Mouse (Mus musculus): ENCODE measurements around the gene Myom3. TPM values are rescaled to one million over a fixed set of nuclear protein-coding genes. Genes with fewer than 3 reads are reported as not detected.
A peak's percentile ranks its signal among the peaks of the same experiment; 100 is the strongest.

Gene Myom3
- polyA plus RNA-seq, 1 experiment, result 0.40 TPM

- H3ac ChIP-seq (ENCODE audit: control insufficient read depth, insufficient read length, low read depth), result no peak overlapping the region
- H3K36me3 ChIP-seq (ENCODE audit: control insufficient read depth, insufficient read depth), result no peaks in the 10 kb centered on the region
- H3K79me2 ChIP-seq (ENCODE audit: control insufficient read depth, insufficient read depth), result no peaks in the 10 kb centered on the region
- TF ChIP-seq MYOG (IDR thresholded peaks at IDR 0.05; ENCODE audit: control insufficient read depth, extremely low read depth, insufficient read length) (no peak), MAX (IDR thresholded peaks at IDR 0.05) (no peak), CTCF (IDR thresholded peaks at IDR 0.05; ENCODE audit: control insufficient read depth, insufficient read depth, insufficient read length) (no peak), USF1 (IDR thresholded peaks at IDR 0.05; ENCODE audit: low read depth) (no peak), MYOD1 (IDR thresholded peaks at IDR 0.05; ENCODE audit: control insufficient read depth, insufficient read length, low read depth) (no peak), CEBPB (IDR thresholded peaks at IDR 0.05; ENCODE audit: low read depth) (no peak), FOSL1 (IDR thresholded peaks at IDR 0.05; ENCODE audit: insufficient read depth, low read length, poor library complexity, severe bottlenecking) (no peak)
- H3K79me3 ChIP-seq (ENCODE audit: low read depth), result no peaks in the 10 kb centered on the region
- H3K4me3 ChIP-seq (ENCODE audit: insufficient read depth, poor library complexity, severe bottlenecking), result no peak overlapping the region
- peaks cover 6% of the 10 kb centered on the region for H3K27me3 ChIP-seq (ENCODE audit: control insufficient read depth, insufficient read depth, insufficient read length)
Observed at GRCm38 (mm10) chr4:135797931-135798330, 38.4 kb downstream of the Myom3 start.

DNA sequence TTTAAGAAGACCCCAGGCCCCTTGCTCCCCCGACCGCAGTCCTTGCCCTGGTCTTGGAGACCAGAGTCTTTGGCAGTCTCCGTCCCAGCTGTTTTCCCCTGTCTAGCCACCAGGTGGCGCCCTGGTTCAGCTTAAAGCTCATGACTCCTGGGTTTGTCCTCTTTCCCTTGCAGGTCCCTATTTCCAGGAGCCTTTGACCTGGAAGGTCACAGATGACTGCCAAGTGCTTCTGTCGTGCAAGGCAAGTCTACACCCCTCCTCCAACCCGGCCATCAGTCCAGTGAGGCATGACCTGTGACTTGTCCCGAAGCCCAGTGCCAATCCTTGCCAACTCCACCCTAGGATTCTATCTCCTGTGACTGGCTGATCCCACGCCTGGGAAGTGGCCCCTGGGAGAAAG lies 42.0 kb downstream of the Myom3 start:
- Histone ChIP-seq H3K79me2 (ENCODE audit: control insufficient read depth, insufficient read depth) (no peaks in the 10 kb centered on the region), H3ac (ENCODE audit: control insufficient read depth, insufficient read length, low read depth) (no peak overlapping the region), H3K36me3 (ENCODE audit: control insufficient read depth, insufficient read depth) (no peaks in the 10 kb centered on the region), H3K79me3 (ENCODE audit: low read depth) (no peaks in the 10 kb centered on the region), H3K27me3 (ENCODE audit: control insufficient read depth, insufficient read depth, insufficient read length) (no peaks in the 10 kb centered on the region), H3K4me3 (ENCODE audit: insufficient read depth, poor library complexity, severe bottlenecking) (no peak overlapping the region)
- TF ChIP-seq CTCF (IDR thresholded peaks at IDR 0.05; ENCODE audit: control insufficient read depth, insufficient read depth, insufficient read length) (peak; percentile 76), MAX (IDR thresholded peaks at IDR 0.05) (no peak)

- no peak overlapping the region for H3K4me3 ChIP-seq (ENCODE audit: insufficient read depth, poor library complexity, severe bottlenecking)
- TF ChIP-seq MAX (IDR thresholded peaks at IDR 0.05) (no peak), CEBPB (IDR thresholded peaks at IDR 0.05; ENCODE audit: low read depth) (no peak), MYOG (IDR thresholded peaks at IDR 0.05; ENCODE audit: control insufficient read depth, extremely low read depth, insufficient read length) (no peak), CTCF (IDR thresholded peaks at IDR 0.05; ENCODE audit: control insufficient read depth, insufficient read depth, insufficient read length) (no peak), FOSL1 (IDR thresholded peaks at IDR 0.05; ENCODE audit: insufficient read depth, low read length, poor library complexity, severe bottlenecking) (no peak), MYOD1 (IDR thresholded peaks at IDR 0.05; ENCODE audit: control insufficient read depth, insufficient read length, low read depth) (no peak), USF1 (IDR thresholded peaks at IDR 0.05; ENCODE audit: low read depth) (no peak)
Observed at GRCm38 (mm10) chr4:135803299-135803698, 43.8 kb downstream of the Myom3 start.

GRCm38 (mm10) chr4:135804169-135804568 lies 44.7 kb downstream of the Myom3 start:
- no peak for TF ChIP-seq MYOD1 (IDR thresholded peaks at IDR 0.05; ENCODE audit: control insufficient read depth, insufficient read length, low read depth)
- Histone ChIP-seq H3ac (ENCODE audit: control insufficient read depth, insufficient read length, low read depth) (no peak overlapping the region), H3K79me2 (ENCODE audit: control insufficient read depth, insufficient read depth) (no peaks in the 10 kb centered on the region), H3K27me3 (ENCODE audit: control insufficient read depth, insufficient read depth, insufficient read length) (no peaks in the 10 kb centered on the region), H3K36me3 (ENCODE audit: control insufficient read depth, insufficient read depth) (no peaks in the 10 kb centered on the region), H3K79me3 (ENCODE audit: low read depth) (no peaks in the 10 kb centered on the region), H3K4me3 (ENCODE audit: insufficient read depth, poor library complexity, severe bottlenecking) (no peak overlapping the region)

More at GRCm38 (mm10) chr4:135803299-135803698, 43.8 kb downstream of the Myom3 start:
- H3K79me2 ChIP-seq (ENCODE audit: control insufficient read depth, insufficient read depth), result no peaks in the 10 kb centered on the region
- no peaks in the 10 kb centered on the region for H3K36me3 ChIP-seq (ENCODE audit: control insufficient read depth, insufficient read depth)
- no peaks in the 10 kb centered on the region for H3K79me3 ChIP-seq (ENCODE audit: low read depth)
- H3ac ChIP-seq (ENCODE audit: control insufficient read depth, insufficient read length, low read depth), result no peak overlapping the region
- H3K27me3 ChIP-seq (ENCODE audit: control insufficient read depth, insufficient read depth, insufficient read length), result no peaks in the 10 kb centered on the region

- Histone ChIP-seq H3K79me2 (ENCODE audit: control insufficient read depth, insufficient read depth) (no peaks in the 10 kb centered on the region), H3K79me3 (ENCODE audit: low read depth) (no peaks in the 10 kb centered on the region), H3K4me3 (ENCODE audit: insufficient read depth, poor library complexity, severe bottlenecking) (no peak overlapping the region), H3ac (ENCODE audit: control insufficient read depth, insufficient read length, low read depth) (no peak overlapping the region), H3K36me3 (ENCODE audit: control insufficient read depth, insufficient read depth) (no peaks in the 10 kb centered on the region), H3K27me3 (ENCODE audit: control insufficient read depth, insufficient read depth, insufficient read length) (no peaks in the 10 kb centered on the region)
- no peak for TF ChIP-seq MYOD1 (IDR thresholded peaks at IDR 0.05; ENCODE audit: control insufficient read depth, insufficient read length, low read depth)
- TF ChIP-seq CTCF (IDR thresholded peaks at IDR 0.05; ENCODE audit: control insufficient read depth, insufficient read depth, insufficient read length), result no peak
- TF ChIP-seq MAX (IDR thresholded peaks at IDR 0.05), result no peak
- TF ChIP-seq USF1 (IDR thresholded peaks at IDR 0.05; ENCODE audit: low read depth), result no peak
- no peak for TF ChIP-seq FOSL1 (IDR thresholded peaks at IDR 0.05; ENCODE audit: insufficient read depth, low read length, poor library complexity, severe bottlenecking)
- TF ChIP-seq CEBPB (IDR thresholded peaks at IDR 0.05; ENCODE audit: low read depth), result no peak
- no peak for TF ChIP-seq MYOG (IDR thresholded peaks at IDR 0.05; ENCODE audit: control insufficient read depth, extremely low read depth, insufficient read length)
Observed at GRCm38 (mm10) chr4:135814896-135815295, 55.4 kb downstream of the Myom3 start.

GRCm38 (mm10) chr4:135816905-135817622 lies 57.5 kb downstream of the Myom3 start:
- no peak overlapping the region for H3K4me3 ChIP-seq (ENCODE audit: insufficient read depth, poor library complexity, severe bottlenecking)
- no peak for TF ChIP-seq USF1 (IDR thresholded peaks at IDR 0.05; ENCODE audit: low read depth)
- no peak for TF ChIP-seq MYOG (IDR thresholded peaks at IDR 0.05; ENCODE audit: control insufficient read depth, extremely low read depth, insufficient read length)
- TF ChIP-seq CEBPB (IDR thresholded peaks at IDR 0.05; ENCODE audit: low read depth), result no peak
- no peak for TF ChIP-seq FOSL1 (IDR thresholded peaks at IDR 0.05; ENCODE audit: insufficient read depth, low read length, poor library complexity, severe bottlenecking)
- TF ChIP-seq MYOD1 (IDR thresholded peaks at IDR 0.05; ENCODE audit: control insufficient read depth, insufficient read length, low read depth), result no peak
- no peak for TF ChIP-seq CTCF (IDR thresholded peaks at IDR 0.05; ENCODE audit: control insufficient read depth, insufficient read depth, insufficient read length)
- no peak for TF ChIP-seq MAX (IDR thresholded peaks at IDR 0.05)
- no peaks in the 10 kb centered on the region for H3K27me3 ChIP-seq (ENCODE audit: control insufficient read depth, insufficient read depth, insufficient read length)
- no peaks in the 10 kb centered on the region for H3K79me2 ChIP-seq (ENCODE audit: control insufficient read depth, insufficient read depth)
- no peak overlapping the region for H3ac ChIP-seq (ENCODE audit: control insufficient read depth, insufficient read length, low read depth)
- H3K79me3 ChIP-seq (ENCODE audit: low read depth), result no peaks in the 10 kb centered on the region
- H3K36me3 ChIP-seq (ENCODE audit: control insufficient read depth, insufficient read depth), result no peaks in the 10 kb centered on the region

Measured in C2C12 (cell line).